Mouse (Mus musculus) MEL (cell line): ENCODE results near the gene Snx32. TPM values are rescaled to one million over a fixed set of nuclear protein-coding genes. Genes with fewer than 3 reads are reported as not detected.

Experiments
- DNase-seq: peaks from one replicate; pipeline ENCODE4 v3.0.0; 2011; ENCODE audit warnings: low read depth, low spot score
- H3K27ac ChIP-seq: 2 replicates; pipeline ENCODE4 v1.5.1; 2012; ENCODE audit warnings: low read depth, mild to moderate bottlenecking, control low read depth, low read length, moderate library complexity; ENCODE audit not compliant: control insufficient read depth
- H3K27me3 ChIP-seq, 2 experiments: fragments of 150-350 bp in 1 of 2; sonication (generic) in 1 of 2; 2 replicates each; pipeline ENCODE4 v1.6.1; 2012; ENCODE audit warnings: low read length in 2 of 2, mild to moderate bottlenecking in 2 of 2, improper control_type of control experiment in 1 of 2, moderate library complexity in 1 of 2; ENCODE audit not compliant: insufficient read depth in 2 of 2, control insufficient read depth in 1 of 2
- H3K36me3 ChIP-seq, 2 experiments: 2 replicates each; pipeline ENCODE4 v1.6.1; 2012 to 2014; ENCODE audit warnings: low read length in 2 of 2, improper control_type of control experiment in 1 of 2, inconsistent platforms in 1 of 2, mild to moderate bottlenecking in 1 of 2; ENCODE audit not compliant: insufficient read depth in 2 of 2, control insufficient read depth in 1 of 2
- H3K4me1 ChIP-seq, 2 experiments: fragments of 150-350 bp in 1 of 2; sonication (generic) in 1 of 2; 2 replicates each; pipeline ENCODE4 v1.6.1; 2012; ENCODE audit warnings: low read length in 2 of 2, improper control_type of control experiment in 1 of 2, mild to moderate bottlenecking in 1 of 2; ENCODE audit not compliant: insufficient read depth in 2 of 2, control insufficient read depth in 1 of 2
- H3K4me3 ChIP-seq, 2 experiments: fragments of 150-350 bp in 1 of 2; sonication (generic) in 1 of 2; 2 replicates each; pipeline ENCODE4 v1.5.1; 2012; ENCODE audit warnings: low read depth in 2 of 2, low read length in 2 of 2, mild to moderate bottlenecking in 2 of 2, moderate library complexity in 2 of 2, control low read depth in 1 of 2, improper control_type of control experiment in 1 of 2; ENCODE audit not compliant: control insufficient read depth in 1 of 2, insufficient read depth in 1 of 2
- H3K79me2 ChIP-seq: 2 replicates; pipeline ENCODE4 v1.6.1; 2012; ENCODE audit warnings: mild to moderate bottlenecking, low read length, moderate library complexity; ENCODE audit not compliant: control insufficient read depth, poor library complexity, insufficient read depth
- H3K9ac ChIP-seq: 2 replicates; pipeline ENCODE4 v1.6.1; 2012; ENCODE audit warnings: low read depth, mild to moderate bottlenecking, control low read depth, low read length, moderate library complexity; ENCODE audit not compliant: control insufficient read depth, poor library complexity, severe bottlenecking
- H3K9me3 ChIP-seq: fragments of 150-350 bp; sonication (generic); replicated peaks from 2 replicates; pipeline ENCODE4 v1.6.1; 2012; ENCODE audit warnings: mild to moderate bottlenecking, low read length, improper control_type of control experiment, moderate library complexity; ENCODE audit not compliant: insufficient read depth
- CHD1 ChIP-seq: IDR thresholded peaks from 2 replicates; pipeline ENCODE4 v1.6.1; 2012; ENCODE audit warnings: low read depth, mild to moderate bottlenecking, inconsistent platforms, low read length, improper control_type of control experiment
- CHD2 ChIP-seq: IDR thresholded peaks from 2 replicates; pipeline ENCODE4 v1.6.1; 2011; ENCODE audit warnings: low read length, improper control_type of control experiment
- CTCF ChIP-seq, 3 experiments: IDR thresholded peaks in 2 of 3; conservative IDR thresholded peaks in 1 of 3; 2 replicates each; pipeline ENCODE4 v1.5.1; 2011 to 2012; ENCODE audit warnings: low read length in 3 of 3, low read depth in 2 of 3, mild to moderate bottlenecking in 2 of 3, improper control_type of control experiment in 1 of 3, inconsistent platforms in 1 of 3, mixed read lengths in 1 of 3, moderate library complexity in 1 of 3; ENCODE audit not compliant: control insufficient read depth in 1 of 3, insufficient read depth in 1 of 3, poor library complexity in 1 of 3, severe bottlenecking in 1 of 3
- E2F4 ChIP-seq: IDR thresholded peaks from 2 replicates; pipeline ENCODE4 v1.6.1; 2011; ENCODE audit warnings: low read depth, low read length, improper control_type of control experiment, borderline replicate concordance
- ELF1 ChIP-seq: IDR thresholded peaks from 2 replicates; pipeline ENCODE4 v1.6.1; 2014; ENCODE audit warnings: low read depth, mild to moderate bottlenecking, inconsistent platforms, low read length, improper control_type of control experiment, moderate library complexity
- ETS1 ChIP-seq: IDR thresholded peaks from 2 replicates; pipeline ENCODE4 v1.6.1; 2012; ENCODE audit warnings: low read depth, mild to moderate bottlenecking, inconsistent platforms, low read length, improper control_type of control experiment, moderate library complexity
- GATA1 ChIP-seq: IDR thresholded peaks from 2 replicates; pipeline ENCODE4 v1.6.1; 2011; ENCODE audit warnings: low read depth, low read length, improper control_type of control experiment
- HCFC1 ChIP-seq: IDR thresholded peaks from 2 replicates; pipeline ENCODE4 v1.6.1; 2012; ENCODE audit warnings: low read depth, mild to moderate bottlenecking, inconsistent platforms, low read length, improper control_type of control experiment, moderate library complexity
- JUND ChIP-seq: IDR thresholded peaks from 2 replicates; pipeline ENCODE4 v1.6.1; 2011; ENCODE audit warnings: low read depth, mild to moderate bottlenecking, improper control_type of control experiment, low read length
- KAT2A ChIP-seq: conservative IDR thresholded peaks from 2 replicates; pipeline ENCODE4 v1.6.1; 2012; ENCODE audit warnings: low read depth, low read length, improper control_type of control experiment, inconsistent platforms
- MYB ChIP-seq: IDR thresholded peaks from 2 replicates; pipeline ENCODE4 v1.6.1; 2011; ENCODE audit warnings: mild to moderate bottlenecking, low read depth, low read length, improper control_type of control experiment
- MYC ChIP-seq: IDR thresholded peaks from 2 replicates; pipeline ENCODE4 v1.6.1; 2011; ENCODE audit warnings: low read depth, mild to moderate bottlenecking, low read length, improper control_type of control experiment, moderate library complexity
- NELFE ChIP-seq: IDR thresholded peaks from 2 replicates; pipeline ENCODE4 v1.6.1; 2011; ENCODE audit warnings: low read depth, low read length, improper control_type of control experiment
- NRF1 ChIP-seq: IDR thresholded peaks from 2 replicates; pipeline ENCODE4 v1.6.1; 2014; ENCODE audit warnings: low read depth, mild to moderate bottlenecking, inconsistent platforms, low read length, improper control_type of control experiment, moderate library complexity; ENCODE audit not compliant: poor library complexity, insufficient read depth, severe bottlenecking
- POLR2A ChIP-seq, 2 experiments: IDR thresholded peaks; 2 replicates each; pipeline ENCODE4 v1.6.1; 2011 to 2012; ENCODE audit warnings: low read length in 2 of 2, mild to moderate bottlenecking in 2 of 2, control low read depth in 1 of 2, improper control_type of control experiment in 1 of 2, low read depth in 1 of 2, moderate library complexity in 1 of 2; ENCODE audit not compliant: control insufficient read depth in 1 of 2, insufficient read depth in 1 of 2, poor library complexity in 1 of 2
- POLR2AphosphoS5 ChIP-seq: IDR thresholded peaks from 2 replicates; pipeline ENCODE4 v1.6.1; 2012; ENCODE audit warnings: low read depth, borderline replicate concordance, mild to moderate bottlenecking, inconsistent platforms, low read length, moderate library complexity, mixed read lengths
- RAD21 ChIP-seq: IDR thresholded peaks from 2 replicates; pipeline ENCODE4 v1.6.1; 2011; ENCODE audit warnings: mild to moderate bottlenecking, low read depth, low read length, improper control_type of control experiment
- RCOR1 ChIP-seq: IDR thresholded peaks from 2 replicates; pipeline ENCODE4 v1.6.1; 2012; ENCODE audit warnings: low read depth, mild to moderate bottlenecking, inconsistent platforms, low read length, improper control_type of control experiment
- SIN3A ChIP-seq: IDR thresholded peaks from 2 replicates; pipeline ENCODE4 v1.6.1; 2012; ENCODE audit warnings: low read length, improper control_type of control experiment, inconsistent platforms
- SMC3 ChIP-seq: IDR thresholded peaks from 2 replicates; pipeline ENCODE4 v1.6.1; 2011; ENCODE audit warnings: low read depth, low read length, improper control_type of control experiment
- TAL1 ChIP-seq: IDR thresholded peaks from 2 replicates; pipeline ENCODE4 v1.6.1; 2012; ENCODE audit warnings: mild to moderate bottlenecking, inconsistent platforms, low read length, moderate library complexity, mixed read lengths
- TCF12 ChIP-seq: IDR thresholded peaks from 2 replicates; pipeline ENCODE4 v1.6.1; 2014; ENCODE audit warnings: low read depth, mild to moderate bottlenecking, inconsistent platforms, low read length, improper control_type of control experiment, moderate library complexity
- UBTF ChIP-seq: IDR thresholded peaks from 2 replicates; pipeline ENCODE4 v1.6.1; 2012; ENCODE audit warnings: low read depth, mild to moderate bottlenecking, inconsistent platforms, low read length, improper control_type of control experiment, moderate library complexity, borderline replicate concordance; ENCODE audit not compliant: insufficient read depth
- USF1 ChIP-seq: IDR thresholded peaks from 2 replicates; pipeline ENCODE4 v1.6.1; 2014; ENCODE audit warnings: low read depth, mild to moderate bottlenecking, inconsistent platforms, low read length, improper control_type of control experiment, moderate library complexity
- USF2 ChIP-seq, 2 experiments: IDR thresholded peaks; 2 replicates each; pipeline ENCODE4 v1.6.1; 2011 to 2012; ENCODE audit warnings: improper control_type of control experiment in 2 of 2, low read length in 2 of 2, borderline replicate concordance in 1 of 2, inconsistent platforms in 1 of 2, low read depth in 1 of 2, mild to moderate bottlenecking in 1 of 2; ENCODE audit not compliant: insufficient read depth in 1 of 2
- ZKSCAN1 ChIP-seq: IDR thresholded peaks from 2 replicates; pipeline ENCODE4 v1.6.1; 2012; ENCODE audit warnings: low read depth, mild to moderate bottlenecking, inconsistent platforms, low read length, improper control_type of control experiment, moderate library complexity
- ZNF384 ChIP-seq: IDR thresholded peaks from 2 replicates; pipeline ENCODE4 v1.6.1; 2012; ENCODE audit warnings: low read depth, mild to moderate bottlenecking, inconsistent platforms, low read length, improper control_type of control experiment
- polyA plus RNA-seq, 2 experiments: library from polyadenylated mRNA; stranded (reverse) in 1 of 2; unstranded in 1 of 2; fragments of >175 nt in 1 of 2; fragments of >200 nt in 1 of 2; gene quantifications; 2 replicates each; pipeline versions ENCODE4 v1.2.1 to v1.2.4; 2012; ENCODE audit warnings: low replicate concordance in 2 of 2, low read depth in 1 of 2; ENCODE audit not compliant: insufficient read length in 2 of 2, insufficient read depth in 1 of 2, missing spikeins in 1 of 2
- total RNA-seq: library from RNA; depleted of rRNA; stranded (reverse); fragments of 300-350 nt; gene quantifications from 2 replicates; pipeline ENCODE4 v1.2.3, GENCODE M21; 2012

Snx32 gene
- total and polyA plus RNA-seq, 3 experiments: 1.3 to 2.6 TPM; not detected in 1

DNA sequence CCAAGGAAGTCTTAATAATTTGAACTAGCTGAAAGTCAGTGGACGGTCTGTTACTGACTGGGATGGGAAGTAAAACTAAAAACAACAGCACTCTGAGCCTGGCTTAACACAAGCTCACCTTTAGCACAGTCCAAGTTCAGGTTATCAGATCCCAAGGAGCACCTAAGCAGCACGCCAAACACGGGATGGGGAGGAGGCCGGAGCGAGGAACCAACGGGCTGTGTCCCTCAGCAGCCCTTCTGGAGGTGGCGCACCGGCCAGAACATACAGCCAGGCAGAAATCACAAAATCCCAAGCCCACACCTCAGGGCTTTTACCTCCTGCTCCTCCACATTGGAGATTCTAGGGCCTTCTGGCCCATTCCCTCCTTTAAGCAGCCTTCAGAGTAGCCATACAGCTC is 48.4 kb upstream of the Snx32 start:
- Histone ChIP-seq H3K4me1 (no peaks in the 10 kb centered on the region), H3K36me3 (no peaks in the 10 kb centered on the region), H3K27me3 (no peaks in the 10 kb centered on the region), H3K27ac (no peak overlapping the region), H3K4me3 (no peak overlapping the region), H3K9me3 (no peaks in the 10 kb centered on the region), H3K79me2 (no peaks in the 10 kb centered on the region), H3K9ac (no peak overlapping the region)
- TF ChIP-seq RAD21 (no peak), USF1 (no peak), UBTF (no peak), ZKSCAN1 (no peak), POLR2AphosphoS5 (no peak), CHD2 (no peak), SMC3 (no peak)
- DNase-seq: no peak

DNA sequence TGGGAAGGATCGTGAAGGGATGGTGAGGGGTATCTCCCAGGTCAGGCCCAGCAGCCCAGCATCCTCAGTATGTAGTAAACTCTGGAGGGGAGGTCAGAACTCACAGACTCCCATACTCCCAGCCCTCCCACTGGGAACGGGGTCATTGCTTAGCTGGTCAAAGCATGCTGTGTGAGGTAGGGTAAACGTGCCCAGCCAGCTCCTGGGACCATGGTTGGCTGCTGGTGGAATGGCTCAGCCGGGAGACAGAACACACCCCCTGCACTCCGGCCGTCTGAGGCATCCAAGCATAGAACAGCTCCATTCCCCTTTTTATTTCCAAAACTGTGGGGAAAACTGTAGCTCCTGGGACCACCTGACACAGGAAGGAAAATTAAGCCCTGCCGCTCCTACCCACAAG is 47.8 kb upstream of the Snx32 start:
- Histone ChIP-seq H3K36me3 (no peaks in the 10 kb centered on the region), H3K27me3 (no peaks in the 10 kb centered on the region), H3K79me2 (no peaks in the 10 kb centered on the region)

DNA sequence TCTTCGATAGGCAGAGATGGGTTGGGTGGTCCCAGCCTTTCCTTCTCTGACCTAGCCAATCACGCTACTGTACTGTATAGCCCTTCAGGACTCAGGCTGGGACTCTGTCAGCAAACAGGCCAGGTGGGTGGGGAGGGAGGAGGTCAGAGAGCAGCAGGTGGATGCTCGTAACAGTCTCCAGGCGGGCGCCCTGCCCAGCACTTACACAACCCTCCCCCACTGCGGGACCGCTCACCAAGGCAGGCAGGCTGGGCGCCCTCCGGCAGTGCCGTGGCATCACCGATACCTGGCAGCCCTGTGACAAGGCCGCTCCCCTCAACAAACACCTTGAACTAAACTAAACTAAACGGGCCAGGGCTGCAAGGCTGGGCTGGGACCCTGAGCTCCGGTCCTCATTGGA is 43.9 kb upstream of the Snx32 start:
- no peak overlapping the region for H3K27ac ChIP-seq
- no peaks in the 10 kb centered on the region for H3K79me2 ChIP-seq
- no peaks in the 10 kb centered on the region for H3K36me3 ChIP-seq
- H3K4me1 ChIP-seq: no peaks in the 10 kb centered on the region
- H3K9me3 ChIP-seq: no peaks in the 10 kb centered on the region
- no peaks in the 10 kb centered on the region for H3K27me3 ChIP-seq
- H3K4me3 ChIP-seq: no peak overlapping the region
- no peak for DNase-seq
- H3K9ac ChIP-seq: no peak overlapping the region
- TF ChIP-seq KAT2A: no peak
- TF ChIP-seq RCOR1: no peak
- no peak for TF ChIP-seq UBTF
- no peak for TF ChIP-seq ZNF384
- no peak for TF ChIP-seq POLR2AphosphoS5
- no peak for TF ChIP-seq CTCF (IDR thresholded peaks at IDR 0.05 in 2 of 3, conservative IDR thresholded peaks at IDR 0.05 in 1 of 3; ENCODE audit: control insufficient read depth in 1 of 3, insufficient read depth in 1 of 3, low read depth in 2 of 3, low read length in 3 of 3, poor library complexity in 1 of 3, severe bottlenecking in 1 of 3)
- TF ChIP-seq GATA1: no peak
- no peak for TF ChIP-seq NRF1
- TF ChIP-seq MYB: no peak
- TF ChIP-seq E2F4: no peak
- TF ChIP-seq CHD2: no peak
- TF ChIP-seq JUND: no peak
- TF ChIP-seq ELF1: no peak
- TF ChIP-seq ETS1: no peak
- no peak for TF ChIP-seq USF2 (IDR thresholded peaks at IDR 0.05; ENCODE audit: borderline replicate concordance in 1 of 2, insufficient read depth in 1 of 2, low read depth in 1 of 2, low read length in 2 of 2)
- TF ChIP-seq POLR2A (IDR thresholded peaks at IDR 0.05; ENCODE audit: control insufficient read depth in 1 of 2, insufficient read depth in 1 of 2, low read depth in 1 of 2, low read length in 2 of 2, poor library complexity in 1 of 2): no peak
- no peak for TF ChIP-seq TAL1

More for the DNA sequence above, 47.8 kb upstream of the Snx32 start:
- H3K4me3 ChIP-seq: no peak overlapping the region
- TF ChIP-seq SIN3A (no peak), MYB (no peak), CHD1 (no peak), TCF12 (no peak), SMC3 (no peak), CTCF (IDR thresholded peaks at IDR 0.05 in 2 of 3, conservative IDR thresholded peaks at IDR 0.05 in 1 of 3; ENCODE audit: control insufficient read depth in 1 of 3, insufficient read depth in 1 of 3, low read depth in 2 of 3, low read length in 3 of 3, poor library complexity in 1 of 3, severe bottlenecking in 1 of 3) (no peak), HCFC1 (no peak), USF1 (no peak), USF2 (IDR thresholded peaks at IDR 0.05; ENCODE audit: borderline replicate concordance in 1 of 2, insufficient read depth in 1 of 2, low read depth in 1 of 2, low read length in 2 of 2) (no peak), NELFE (no peak), MYC (no peak), UBTF (no peak), RAD21 (no peak), JUND (no peak)
- H3K9me3 ChIP-seq: no peaks in the 10 kb centered on the region
- DNase-seq: no peak
- H3K27ac ChIP-seq: no peak overlapping the region
- no peak overlapping the region for H3K9ac ChIP-seq
- no peaks in the 10 kb centered on the region for H3K4me1 ChIP-seq
